ENCODE assay signal across 13 mouse cellular contexts in genomic region chr10:76445996-76446681, GRCm38 (mm10). TPM values are rescaled to one million over a fixed set of nuclear protein-coding genes. Genes with fewer than 3 reads are reported as not detected.
DNase-seq lines count a peak whose midpoint lies in the region; ATAC-seq and TF ChIP-seq lines count a peak whose summit lies in the region.
"Had no signal": no experiment of that assay in that cellular context is flagged by ENCODE, and none has a peak within 500 bp of the region (broad histone marks: within the 10 kb centered on the region; RNA-seq: fewer than 3 reads in every experiment).

No protein-coding gene starts in this region.

- H3K27ac ChIP-seq in gastrocnemius, adult 2 months = peak overlapping the region; percentile 89
- peak overlapping the region; percentile 46; the same call in 1 of the 2 replicates for H3K27ac ChIP-seq in brown adipose tissue, adult 24 weeks (replicated peaks; ENCODE audit: low read depth, low read length)
- H3K27ac ChIP-seq in lung, embryonic 14.5 days (ENCODE audit: low read depth) = no peak overlapping the region
- H3K27ac ChIP-seq in thymus, adult 2 months (ENCODE audit: control insufficient read depth, insufficient read depth, low read length) = no peak overlapping the region
- H3K27ac ChIP-seq: limb, embryonic 13.5 days; stomach, embryonic 15.5 days had no signal

- no peak overlapping the region for H3K4me2 ChIP-seq in lung, embryonic 14.5 days
- H3K4me2 ChIP-seq: limb, embryonic 13.5 days; stomach, embryonic 15.5 days had no signal

- no peak overlapping the region for H3K4me3 ChIP-seq in gastrocnemius, adult 2 months
- H3K4me3 ChIP-seq in brown adipose tissue, adult 24 weeks (ENCODE audit: insufficient read depth, low read depth, low read length) = no peak overlapping the region
- no peak overlapping the region for H3K4me3 ChIP-seq in lung, embryonic 14.5 days (ENCODE audit: low read depth, low read length)
- H3K4me3 ChIP-seq in thymus, adult 2 months (ENCODE audit: control insufficient read depth, insufficient read depth, low read length) = no peak overlapping the region
- H3K4me3 ChIP-seq: limb, embryonic 13.5 days; stomach, embryonic 15.5 days had no signal

- H3K27me3 ChIP-seq in lung, embryonic 14.5 days (ENCODE audit: insufficient read depth, low read length) = no peaks in the 10 kb centered on the region
- no peaks in the 10 kb centered on the region for H3K27me3 ChIP-seq in thymus, adult 2 months (ENCODE audit: control insufficient read depth, insufficient read depth, low read length)
- H3K27me3 ChIP-seq: limb, embryonic 13.5 days; stomach, embryonic 15.5 days had no signal

- ATAC-seq in lung, embryonic 14.5 days (ENCODE audit: insufficient read depth) = no peak

- no peak for DNase-seq in gastrocnemius, adult 2 months
- DNase-seq in gastrocnemius, postnatal 14 days = no peak
- DNase-seq in kidney, postnatal 25 days = peak; percentile 43 to 57
- peak; percentile 21 for DNase-seq in lung, embryonic 14.5 days
- no peak for DNase-seq in thymus, adult 2 months
- no peak for DNase-seq in spleen, postnatal 4 days (ENCODE audit: low spot score in 2 of 2)
- DNase-seq in urinary bladder, adult 2 months (ENCODE audit: low spot score) = no peak
- DNase-seq: adrenal gland, postnatal 36 days; cerebellum, adult 9-11 months had no signal

- no peaks in the 10 kb centered on the region for H3K36me3 ChIP-seq in lung, embryonic 14.5 days (ENCODE audit: insufficient read depth)
- H3K36me3 ChIP-seq in thymus, adult 2 months (ENCODE audit: control insufficient read depth, insufficient read depth, low read length) = no peaks in the 10 kb centered on the region
- H3K36me3 ChIP-seq: limb, embryonic 13.5 days; stomach, embryonic 15.5 days had no signal

- 65% methylated on average over 4 of the region's 4 CpGs for WGBS in lung, embryonic 14.5 days
- 36% methylated on average over 4 of the region's 4 CpGs for WGBS in thymus, adult 2 months

- H3K9me3 ChIP-seq in lung, embryonic 14.5 days (ENCODE audit: low read depth, low read length) = no peaks in the 10 kb centered on the region
- H3K9me3 ChIP-seq: limb, embryonic 13.5 days; stomach, embryonic 15.5 days had no signal

- TF ChIP-seq POLR2A in thymus, adult 2 months (IDR thresholded peaks at IDR 0.05; ENCODE audit: control insufficient read depth, extremely low read depth, insufficient read depth, low read length, poor library complexity) = no peak

- H3K9ac ChIP-seq in lung, embryonic 14.5 days = no peak overlapping the region
- H3K9ac ChIP-seq: limb, embryonic 13.5 days; stomach, embryonic 15.5 days had no signal

- no peak for TF ChIP-seq CTCF in gastrocnemius, adult 2 months (IDR thresholded peaks at IDR 0.05)
- no peak for TF ChIP-seq CTCF in lung, embryonic 14.5 days (IDR thresholded peaks at IDR 0.05; ENCODE audit: low read depth)
- TF ChIP-seq CTCF in thymus, adult 2 months (IDR thresholded peaks at IDR 0.05; ENCODE audit: borderline replicate concordance, control insufficient read depth, extremely low read depth, insufficient read depth, low read length, poor library complexity) = no peak

- H3K4me1 ChIP-seq in brown adipose tissue, adult 24 weeks (ENCODE audit: control insufficient read depth, insufficient read depth, insufficient read length, low read length) = peaks cover 4% of the 10 kb centered on the region; the same call in 1 of the 2 replicates
- peaks cover 10% of the 10 kb centered on the region; the same call in 1 of the 2 replicates for H3K4me1 ChIP-seq in lung, embryonic 14.5 days (ENCODE audit: insufficient read depth)
- peaks cover 10% of the 10 kb centered on the region for H3K4me1 ChIP-seq in thymus, adult 2 months (replicated peaks; ENCODE audit: control insufficient read depth, insufficient read depth, low read length)

- intact Hi-C loops in gastrocnemius, adult 2 months (cut with DNase I) = no loop called here
- intact Hi-C loops in gastrocnemius, postnatal 14 days (cut with DNase I; ENCODE audit: low total_unique reads) = no loop called here

RNA-seq across cellular contexts. Expression of gene 2610028H24Rik, which starts 2.7 kb away (rescaled TPM):
- total RNA-seq in gastrocnemius, adult 2 months (2021) = under 1 TPM in 1 of 2 experiments, not detected in 1; 0.22 TPM
- total RNA-seq in gastrocnemius, postnatal 14 days (2021) = under 1 TPM; 0.31 to 0.45 TPM
- not detected in 2 replicates for polyA plus RNA-seq in brown adipose tissue, adult 24 weeks (2012; ENCODE audit: insufficient read depth, insufficient read length, missing spikeins)
- 0.14 TPM in 1 of 2 replicates, not detected in the other for polyA plus RNA-seq in lung, embryonic 14.5 days (2014; fragmentation: Nextera tagmentation; extraction: Ambion mirVana)
- polyA plus RNA-seq in thymus, adult 2 months (2012; rRNA removed) = 0.61 and 0.62 TPM in 2 replicates
- polyA plus RNA-seq in urinary bladder, adult 2 months (2012; rRNA removed) = not detected in 2 replicates
- total RNA-seq: adrenal gland, postnatal 36 days; gastrocnemius, adult 8-10 months had no signal
- polyA plus RNA-seq: limb, embryonic 13.5 days; stomach, embryonic 15.5 days had no signal

RNA-seq across cellular contexts. Expression of gene Pcnt, which starts 3.6 kb away (rescaled TPM):
- total RNA-seq in gastrocnemius, adult 2 months (2021) = 10 to 100 TPM; 68.0 to 78.4 TPM
- 10 to 100 TPM; 50.6 to 71.3 TPM for total RNA-seq in gastrocnemius, postnatal 14 days (2021)
- 4.7 and 5.6 TPM in 2 replicates for polyA plus RNA-seq in brown adipose tissue, adult 24 weeks (2012; ENCODE audit: insufficient read depth, insufficient read length, missing spikeins)
- 20.3 and 23.0 TPM in 2 replicates for polyA plus RNA-seq in lung, embryonic 14.5 days (2014; fragmentation: Nextera tagmentation; extraction: Ambion mirVana)
- polyA plus RNA-seq in thymus, adult 2 months (2012; rRNA removed) = 41.7 and 47.7 TPM in 2 replicates
- 20.5 and 24.7 TPM in 2 replicates for polyA plus RNA-seq in urinary bladder, adult 2 months (2012; rRNA removed)

RNA-seq across cellular contexts. Expression of gene AC141477.1, which starts 5.9 kb away (rescaled TPM):
- total RNA-seq in gastrocnemius, adult 2 months (2021) = not detected
- total RNA-seq in gastrocnemius, postnatal 14 days (2021) = not detected
- not detected in 2 replicates for polyA plus RNA-seq in brown adipose tissue, adult 24 weeks (2012; ENCODE audit: insufficient read depth, insufficient read length, missing spikeins)
- not detected in 2 replicates for polyA plus RNA-seq in lung, embryonic 14.5 days (2014; fragmentation: Nextera tagmentation; extraction: Ambion mirVana)
- polyA plus RNA-seq in thymus, adult 2 months (2012; rRNA removed) = not detected in 2 replicates
- not detected in 2 replicates for polyA plus RNA-seq in urinary bladder, adult 2 months (2012; rRNA removed)
- total RNA-seq: adrenal gland, postnatal 36 days; gastrocnemius, adult 8-10 months had no signal
- polyA plus RNA-seq: limb, embryonic 13.5 days; stomach, embryonic 15.5 days had no signal

RNA-seq across cellular contexts. Expression of gene Mcm3ap, which starts 22.6 kb away (rescaled TPM):
- 10 to 100 TPM; 18.0 to 23.8 TPM for total RNA-seq in gastrocnemius, adult 2 months (2021)
- total RNA-seq in gastrocnemius, postnatal 14 days (2021) = 10 to 100 TPM; 21.4 to 22.2 TPM
- polyA plus RNA-seq in brown adipose tissue, adult 24 weeks (2012; ENCODE audit: insufficient read depth, insufficient read length, missing spikeins) = 17.3 and 20.4 TPM in 2 replicates
- polyA plus RNA-seq in lung, embryonic 14.5 days (2014; fragmentation: Nextera tagmentation; extraction: Ambion mirVana) = 66.8 and 67.6 TPM in 2 replicates
- polyA plus RNA-seq in thymus, adult 2 months (2012; rRNA removed) = 43.9 and 45.7 TPM in 2 replicates
- polyA plus RNA-seq in urinary bladder, adult 2 months (2012; rRNA removed) = 32.0 and 32.8 TPM in 2 replicates

RNA-seq across cellular contexts. Expression of gene Ybey, which starts 22.8 kb away (rescaled TPM):
- total RNA-seq in gastrocnemius, adult 2 months (2021) = 1 to 10 TPM; 3.7 to 5.0 TPM
- total RNA-seq in gastrocnemius, postnatal 14 days (2021) = 1 to 10 TPM; 3.5 to 3.8 TPM
- polyA plus RNA-seq in brown adipose tissue, adult 24 weeks (2012; ENCODE audit: insufficient read depth, insufficient read length, missing spikeins) = 2.1 and 2.9 TPM in 2 replicates
- polyA plus RNA-seq in lung, embryonic 14.5 days (2014; fragmentation: Nextera tagmentation; extraction: Ambion mirVana) = 5.7 and 6.1 TPM in 2 replicates
- polyA plus RNA-seq in thymus, adult 2 months (2012; rRNA removed) = 3.3 and 4.1 TPM in 2 replicates
- 2.4 TPM in 2 replicates for polyA plus RNA-seq in urinary bladder, adult 2 months (2012; rRNA removed)

Comparison
In these comparisons a context has a peak if more than half of its experiments do, and no peak if none do; other contexts are left out.
1. DNase-seq: peak in kidney, postnatal 25 days (2 of 2) and lung, embryonic 14.5 days (single experiment); none in gastrocnemius, adult 2 months (single experiment), gastrocnemius, postnatal 14 days (single experiment), thymus, adult 2 months (single experiment), spleen, postnatal 4 days (0 of 2) and urinary bladder, adult 2 months (single experiment).
2. H3K27ac ChIP-seq: peak in gastrocnemius, adult 2 months (single experiment) and brown adipose tissue, adult 24 weeks (single experiment); none in lung, embryonic 14.5 days (single experiment) and thymus, adult 2 months (single experiment).